Mouse (Mus musculus): ENCODE results near the gene Tmem262.

DNA sequence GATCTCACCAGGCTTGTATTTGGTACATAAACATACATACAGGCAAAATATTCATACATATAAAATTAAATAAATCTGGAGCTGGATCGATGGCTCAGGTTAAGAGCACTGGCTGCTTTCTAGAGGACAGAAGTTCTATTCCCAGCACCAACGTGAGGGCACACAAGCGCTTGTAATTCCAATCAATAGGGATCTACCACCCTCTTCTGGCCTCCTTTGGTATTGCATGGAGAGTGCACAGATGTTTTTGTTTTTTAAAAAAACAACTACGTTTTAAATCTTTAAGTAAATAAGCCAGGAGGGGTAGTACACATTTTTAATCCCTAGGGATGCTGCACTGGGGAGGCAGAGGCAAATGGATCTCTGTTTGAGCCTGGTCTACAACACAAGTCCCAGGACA lies 46.5 kb downstream of the Tmem262 start:
- no peak for TF ChIP-seq GATA1 (IDR thresholded peaks at IDR 0.05; ENCODE audit: borderline replicate concordance, low read length)
- TF ChIP-seq FLI1 (IDR thresholded peaks at IDR 0.05; ENCODE audit: low read length) = no peak
